Mouse (Mus musculus): ENCODE data around the gene Ptprg. TPM values are rescaled to one million over a fixed set of nuclear protein-coding genes. Genes with fewer than 3 reads are reported as not detected.

Ptprg gene
- polyA plus RNA-seq, 1 experiment from 2014 or later, result 15.8 TPM

DNA sequence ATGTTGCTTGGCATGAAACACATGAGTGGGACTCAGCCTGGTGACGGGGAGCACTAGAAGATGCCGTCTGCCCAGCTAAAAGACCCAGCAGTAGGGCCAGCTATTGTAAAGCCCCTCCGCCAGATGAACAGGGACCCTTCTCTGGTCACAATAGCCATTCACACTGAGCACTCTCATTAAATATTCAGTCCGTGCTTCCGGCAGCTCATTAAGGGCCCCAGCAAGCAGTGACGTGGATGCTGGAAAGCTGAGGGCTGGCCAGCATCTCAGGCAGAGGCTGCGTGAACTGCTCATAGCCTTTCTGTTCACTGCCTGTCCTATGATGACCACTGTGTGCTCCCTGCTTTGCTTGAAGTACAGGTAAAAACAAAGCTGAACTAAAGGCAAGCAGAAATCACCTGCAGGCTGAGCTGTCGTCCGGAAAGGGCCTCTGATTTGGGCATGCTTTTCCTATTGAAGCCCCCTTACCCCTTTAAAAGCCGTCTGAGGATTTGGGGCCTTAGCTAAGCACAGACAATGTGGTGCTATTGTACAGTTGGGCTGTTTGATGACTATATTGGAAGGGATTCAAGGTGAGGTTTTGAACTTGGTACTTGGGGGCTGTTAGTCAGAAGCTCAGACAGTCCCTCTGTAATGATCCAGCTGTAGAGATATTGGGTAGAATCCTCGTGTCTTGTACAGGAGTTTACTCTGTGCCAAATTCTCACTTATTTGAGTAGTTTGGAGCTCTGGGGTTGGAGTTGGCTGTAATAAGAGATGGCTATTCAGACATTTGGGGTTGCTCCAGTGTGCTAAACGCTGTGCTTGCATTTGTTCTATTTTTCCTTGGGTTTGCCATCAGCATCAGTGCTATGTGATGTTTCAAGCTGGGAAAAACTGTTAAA lies 636.6 kb downstream of the Ptprg start:
- Histone ChIP-seq H3K27me3 (ENCODE audit: control insufficient read depth, insufficient read depth, low read length) (no peaks in the 10 kb centered on the region), H3K9me3 (ENCODE audit: control insufficient read depth, low read length) (no peaks in the 10 kb centered on the region), H3K4me2 (ENCODE audit: low read length) (no peak overlapping the region), H3K9ac (ENCODE audit: low read length) (no peak overlapping the region), H3K4me1 (ENCODE audit: control insufficient read depth in 2 of 2, insufficient read depth in 2 of 2, low read length in 2 of 2) (no peaks in the 10 kb centered on the region), H3K4me3 (ENCODE audit: control insufficient read depth in 1 of 2, insufficient read depth in 1 of 2, low read depth in 1 of 2, low read length in 2 of 2) (no peak overlapping the region), H3K36me3 (ENCODE audit: control insufficient read depth, insufficient read depth, low read length) (no peaks in the 10 kb centered on the region), H3K27ac (replicated peaks in 1 of 2; ENCODE audit: control insufficient read depth in 1 of 2, insufficient read depth in 1 of 2, low read depth in 2 of 2, low read length in 2 of 2) (no peak overlapping the region)
- WGBS, result 78% methylated on average over 12 of the region's 12 CpGs
- ATAC-seq (ENCODE audit: insufficient number of reproducible peaks, insufficient read depth, low FRiP score, low read depth), result no peak

DNA sequence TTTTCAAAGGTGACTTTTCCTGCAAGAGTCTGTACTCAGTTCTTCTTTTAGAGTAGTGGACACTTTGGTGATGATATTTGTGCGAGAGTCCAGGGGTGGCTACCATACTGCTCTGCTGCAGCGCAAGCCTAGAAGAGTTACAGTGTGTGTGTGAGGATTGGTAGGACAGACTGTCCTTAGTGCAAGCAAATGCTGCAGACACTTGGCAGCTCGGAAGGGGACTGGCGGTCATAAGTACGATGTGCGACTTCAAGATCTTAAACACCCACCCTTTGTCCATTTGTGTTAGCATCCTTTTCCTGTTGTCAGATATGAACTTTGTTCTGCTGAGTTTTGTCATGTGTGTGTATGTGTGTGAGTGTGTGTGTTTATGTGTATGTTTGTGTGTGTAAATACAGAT lies 637.7 kb downstream of the Ptprg start:
- Histone ChIP-seq H3K4me3 (ENCODE audit: control insufficient read depth in 1 of 2, insufficient read depth in 1 of 2, low read depth in 1 of 2, low read length in 2 of 2) (no peak overlapping the region), H3K36me3 (ENCODE audit: control insufficient read depth, insufficient read depth, low read length) (no peaks in the 10 kb centered on the region), H3K27ac (replicated peaks in 1 of 2; ENCODE audit: control insufficient read depth in 1 of 2, insufficient read depth in 1 of 2, low read depth in 2 of 2, low read length in 2 of 2) (no peak overlapping the region), H3K9me3 (ENCODE audit: control insufficient read depth, low read length) (no peaks in the 10 kb centered on the region), H3K4me1 (ENCODE audit: control insufficient read depth in 2 of 2, insufficient read depth in 2 of 2, low read length in 2 of 2) (no peaks in the 10 kb centered on the region), H3K9ac (ENCODE audit: low read length) (no peak overlapping the region), H3K4me2 (ENCODE audit: low read length) (no peak overlapping the region), H3K27me3 (ENCODE audit: control insufficient read depth, insufficient read depth, low read length) (no peaks in the 10 kb centered on the region)
- WGBS, result 84% methylated on average over 6 of the region's 6 CpGs
- no peak for ATAC-seq (ENCODE audit: insufficient number of reproducible peaks, insufficient read depth, low FRiP score, low read depth)

DNA sequence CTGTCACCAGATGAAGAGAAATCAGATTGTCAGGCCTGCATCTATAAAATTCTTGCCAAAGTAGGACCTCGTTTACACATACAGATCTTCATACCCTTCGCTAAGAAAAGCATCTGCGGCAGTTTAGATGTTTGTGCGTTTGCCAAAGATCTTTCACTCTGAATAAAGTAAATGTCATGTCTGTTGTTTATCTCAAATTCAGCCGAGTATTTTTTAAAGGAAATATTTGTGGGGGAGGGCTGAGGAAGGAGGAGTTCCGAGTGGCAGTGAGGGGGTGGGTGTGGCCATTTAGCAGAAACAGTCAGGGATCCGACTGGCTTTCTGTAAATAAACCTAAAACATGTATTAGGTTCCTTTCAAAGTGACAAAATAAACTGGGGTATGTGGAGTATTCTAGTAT lies 645.4 kb downstream of the Ptprg start:
- H3K36me3 ChIP-seq (ENCODE audit: control insufficient read depth, insufficient read depth, low read length), result no peaks in the 10 kb centered on the region
- H3K27ac ChIP-seq (replicated peaks in 1 of 2; ENCODE audit: control insufficient read depth in 1 of 2, insufficient read depth in 1 of 2, low read depth in 2 of 2, low read length in 2 of 2), result no peak overlapping the region
- no peak overlapping the region for H3K4me3 ChIP-seq (ENCODE audit: control insufficient read depth in 1 of 2, insufficient read depth in 1 of 2, low read depth in 1 of 2, low read length in 2 of 2)
- H3K4me1 ChIP-seq (ENCODE audit: control insufficient read depth in 2 of 2, insufficient read depth in 2 of 2, low read length in 2 of 2), result no peaks in the 10 kb centered on the region
- WGBS, result 48% methylated on average over 7 of the region's 7 CpGs
- H3K4me2 ChIP-seq (ENCODE audit: low read length), result no peak overlapping the region
- no peak for ATAC-seq (ENCODE audit: insufficient number of reproducible peaks, insufficient read depth, low FRiP score, low read depth)
- H3K9ac ChIP-seq (ENCODE audit: low read length), result no peak overlapping the region
- H3K27me3 ChIP-seq (ENCODE audit: control insufficient read depth, insufficient read depth, low read length), result no peaks in the 10 kb centered on the region
- no peaks in the 10 kb centered on the region for H3K9me3 ChIP-seq (ENCODE audit: control insufficient read depth, low read length)

DNA sequence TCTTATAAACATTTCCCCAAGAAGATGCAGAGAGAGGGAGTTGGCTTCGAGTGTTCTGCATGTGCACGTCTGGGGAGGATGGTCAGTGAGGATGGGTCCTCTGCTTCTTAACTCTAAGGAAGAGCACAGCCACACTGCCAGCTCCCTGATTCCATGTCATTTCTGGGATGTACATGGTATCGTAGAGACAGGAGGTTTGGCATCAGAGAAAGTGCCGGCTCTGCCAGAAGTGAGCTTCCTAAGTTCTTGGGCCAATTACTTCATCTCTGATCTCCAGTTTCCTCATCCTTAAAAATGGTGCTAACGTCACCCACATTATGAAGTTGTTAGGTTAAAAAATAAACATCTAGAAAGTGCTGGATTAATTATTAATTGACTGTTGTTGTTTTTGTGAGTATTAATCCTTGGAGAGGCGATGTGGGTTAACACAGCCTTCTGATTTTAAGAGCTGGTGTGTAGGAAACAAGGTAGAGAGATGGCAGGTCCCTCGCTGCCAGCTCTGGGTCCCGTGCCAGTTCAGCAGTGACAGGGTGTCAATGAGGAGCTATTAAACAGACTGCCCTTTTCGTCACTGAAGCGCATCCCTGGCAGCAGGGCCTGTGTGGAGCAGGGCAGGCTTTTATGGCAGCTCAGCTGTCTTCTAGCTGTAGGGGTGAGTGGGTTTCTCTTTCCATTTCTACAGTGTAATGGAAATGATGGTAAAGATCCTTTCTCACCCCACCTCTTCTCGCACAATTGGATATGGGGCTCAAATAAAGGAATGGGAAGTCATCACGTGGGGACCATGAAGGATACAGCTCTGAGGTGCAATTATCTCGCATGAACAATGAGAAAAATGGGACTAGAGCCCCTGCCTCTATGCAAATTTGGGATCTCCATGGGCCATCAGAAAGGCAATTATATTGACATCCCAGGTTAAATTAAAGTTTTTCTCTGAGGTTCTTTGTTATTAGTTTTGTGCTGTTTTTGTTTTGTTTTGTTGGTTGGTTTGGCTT lies 646.9 kb downstream of the Ptprg start:
- H3K4me3 ChIP-seq (ENCODE audit: control insufficient read depth in 1 of 2, insufficient read depth in 1 of 2, low read depth in 1 of 2, low read length in 2 of 2), result no peak overlapping the region
- WGBS, result 74% methylated on average over 13 of the region's 13 CpGs

DNA sequence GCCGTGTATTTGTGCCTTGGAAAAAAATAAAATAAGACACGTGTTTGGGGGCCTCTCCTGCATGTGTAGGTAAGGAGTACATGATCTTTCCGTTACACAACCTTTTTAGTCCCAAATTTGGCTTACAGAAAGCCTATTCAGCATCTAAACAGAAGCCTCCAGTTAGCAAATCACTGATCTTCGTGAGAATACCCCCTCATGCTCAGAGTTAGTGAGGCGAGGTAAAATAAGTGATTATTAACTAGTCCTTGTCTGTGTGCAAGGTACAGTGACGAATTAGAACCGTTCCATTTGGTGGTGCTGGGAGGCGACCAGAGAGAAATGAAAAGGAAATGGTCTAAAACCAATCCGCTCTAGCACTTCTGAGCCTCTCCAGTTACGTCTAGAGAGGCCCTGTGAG lies 648.9 kb downstream of the Ptprg start:
- Histone ChIP-seq H3K36me3 (ENCODE audit: control insufficient read depth, insufficient read depth, low read length) (no peaks in the 10 kb centered on the region), H3K4me2 (ENCODE audit: low read length) (no peak overlapping the region), H3K4me3 (ENCODE audit: control insufficient read depth in 1 of 2, insufficient read depth in 1 of 2, low read depth in 1 of 2, low read length in 2 of 2) (no peak overlapping the region), H3K27ac (replicated peaks in 1 of 2; ENCODE audit: control insufficient read depth in 1 of 2, insufficient read depth in 1 of 2, low read depth in 2 of 2, low read length in 2 of 2) (no peak overlapping the region), H3K9me3 (ENCODE audit: control insufficient read depth, low read length) (no peaks in the 10 kb centered on the region), H3K27me3 (ENCODE audit: control insufficient read depth, insufficient read depth, low read length) (no peaks in the 10 kb centered on the region), H3K9ac (ENCODE audit: low read length) (no peak overlapping the region), H3K4me1 (ENCODE audit: control insufficient read depth in 2 of 2, insufficient read depth in 2 of 2, low read length in 2 of 2) (no peaks in the 10 kb centered on the region)
- WGBS, result 81% methylated on average over 10 of the region's 10 CpGs
- no peak for ATAC-seq (ENCODE audit: insufficient number of reproducible peaks, insufficient read depth, low FRiP score, low read depth)

More for the DNA sequence above, 646.9 kb downstream of the Ptprg start:
- Histone ChIP-seq H3K27me3 (ENCODE audit: control insufficient read depth, insufficient read depth, low read length) (no peaks in the 10 kb centered on the region), H3K27ac (replicated peaks in 1 of 2; ENCODE audit: control insufficient read depth in 1 of 2, insufficient read depth in 1 of 2, low read depth in 2 of 2, low read length in 2 of 2) (no peak overlapping the region), H3K9me3 (ENCODE audit: control insufficient read depth, low read length) (no peaks in the 10 kb centered on the region), H3K4me1 (ENCODE audit: control insufficient read depth in 2 of 2, insufficient read depth in 2 of 2, low read length in 2 of 2) (no peaks in the 10 kb centered on the region), H3K36me3 (ENCODE audit: control insufficient read depth, insufficient read depth, low read length) (no peaks in the 10 kb centered on the region), H3K4me2 (ENCODE audit: low read length) (no peak overlapping the region), H3K9ac (ENCODE audit: low read length) (no peak overlapping the region)
- ATAC-seq (ENCODE audit: insufficient number of reproducible peaks, insufficient read depth, low FRiP score, low read depth), result no peak

DNA sequence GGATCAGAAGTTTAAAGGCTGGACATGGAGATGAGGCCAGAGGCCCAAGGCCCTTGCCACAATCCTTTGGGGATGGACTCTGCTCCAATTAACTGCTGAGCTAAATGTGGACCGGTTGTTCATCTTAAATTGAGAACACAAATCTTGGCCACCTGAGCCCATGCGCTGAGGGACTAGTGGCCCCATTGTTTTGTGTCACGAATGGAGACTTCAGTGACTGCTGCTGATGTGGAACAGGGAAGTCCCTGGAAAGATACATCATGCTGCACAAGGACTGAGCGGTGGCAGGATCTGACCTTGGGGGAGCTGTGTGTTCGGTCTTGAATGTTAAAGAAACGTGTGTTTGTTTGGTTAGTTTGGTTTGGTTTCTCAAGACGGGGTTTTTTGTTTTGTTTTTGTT lies 649.7 kb downstream of the Ptprg start:
- ATAC-seq (ENCODE audit: insufficient number of reproducible peaks, insufficient read depth, low FRiP score, low read depth), result no peak
- 86% methylated on average over 7 of the region's 7 CpGs for WGBS
- no peak overlapping the region for H3K4me3 ChIP-seq (ENCODE audit: control insufficient read depth in 1 of 2, insufficient read depth in 1 of 2, low read depth in 1 of 2, low read length in 2 of 2)
- no peak overlapping the region for H3K9ac ChIP-seq (ENCODE audit: low read length)
- H3K27me3 ChIP-seq (ENCODE audit: control insufficient read depth, insufficient read depth, low read length), result no peaks in the 10 kb centered on the region
- H3K4me2 ChIP-seq (ENCODE audit: low read length), result no peak overlapping the region
- no peaks in the 10 kb centered on the region for H3K9me3 ChIP-seq (ENCODE audit: control insufficient read depth, low read length)
- H3K36me3 ChIP-seq (ENCODE audit: control insufficient read depth, insufficient read depth, low read length), result no peaks in the 10 kb centered on the region
- no peak overlapping the region for H3K27ac ChIP-seq (replicated peaks in 1 of 2; ENCODE audit: control insufficient read depth in 1 of 2, insufficient read depth in 1 of 2, low read depth in 2 of 2, low read length in 2 of 2)
- H3K4me1 ChIP-seq (ENCODE audit: control insufficient read depth in 2 of 2, insufficient read depth in 2 of 2, low read length in 2 of 2), result no peaks in the 10 kb centered on the region

DNA sequence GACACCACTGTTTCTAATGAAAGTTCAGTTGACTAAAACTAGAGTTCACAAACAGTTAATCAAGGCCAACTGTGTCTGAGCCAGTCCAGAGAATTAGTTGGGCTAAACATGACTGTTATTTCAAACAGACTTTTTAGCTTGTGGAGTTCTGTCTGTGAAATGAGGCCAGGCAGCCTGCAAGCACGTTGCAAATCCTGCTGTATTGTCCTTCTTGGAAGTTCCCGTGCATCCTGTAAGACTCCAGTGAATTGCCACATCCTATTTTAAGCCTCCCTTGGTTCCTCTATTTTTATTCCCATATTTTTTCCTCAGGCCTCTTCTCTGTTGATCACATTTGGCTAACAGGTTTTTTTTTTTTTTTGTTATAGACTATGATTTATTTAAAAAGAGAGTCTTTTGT lies 652.8 kb downstream of the Ptprg start:
- no peak overlapping the region for H3K27ac ChIP-seq (replicated peaks in 1 of 2; ENCODE audit: control insufficient read depth in 1 of 2, insufficient read depth in 1 of 2, low read depth in 2 of 2, low read length in 2 of 2)
- H3K9ac ChIP-seq (ENCODE audit: low read length), result no peak overlapping the region
- no peaks in the 10 kb centered on the region for H3K9me3 ChIP-seq (ENCODE audit: control insufficient read depth, low read length)
- H3K4me1 ChIP-seq (ENCODE audit: control insufficient read depth in 2 of 2, insufficient read depth in 2 of 2, low read length in 2 of 2), result no peaks in the 10 kb centered on the region
- H3K36me3 ChIP-seq (ENCODE audit: control insufficient read depth, insufficient read depth, low read length), result no peaks in the 10 kb centered on the region
- H3K27me3 ChIP-seq (ENCODE audit: control insufficient read depth, insufficient read depth, low read length), result no peaks in the 10 kb centered on the region
- ATAC-seq (ENCODE audit: insufficient number of reproducible peaks, insufficient read depth, low FRiP score, low read depth), result no peak
- no peak overlapping the region for H3K4me3 ChIP-seq (ENCODE audit: control insufficient read depth in 1 of 2, insufficient read depth in 1 of 2, low read depth in 1 of 2, low read length in 2 of 2)
- no peak overlapping the region for H3K4me2 ChIP-seq (ENCODE audit: low read length)
- WGBS, result 41% methylated on average over 2 of the region's 2 CpGs
